Mouse (Mus musculus): ENCODE data around the gene Commd1. TPM values are rescaled to one million over a fixed set of nuclear protein-coding genes. Genes with fewer than 3 reads are reported as not detected.

Gene Commd1
- total and polyA plus RNA-seq, 2 experiments from 2014 or later: 11.6 to 242 TPM

GRCm38 (mm10) chr11:22857106-22857704 is 125.0 kb downstream of the Commd1 start:
- peaks cover 11% of the 10 kb centered on the region; the same call in 1 of the 2 replicates for H3K27me3 ChIP-seq (ENCODE audit: insufficient read depth, low read length)
- no peaks in the 10 kb centered on the region for H3K36me3 ChIP-seq (ENCODE audit: insufficient read depth, low read length)
- H3K9ac ChIP-seq (replicated peaks; ENCODE audit: low read length): no peak overlapping the region
- H3K4me2 ChIP-seq (ENCODE audit: low read depth, low read length): peak overlapping the region; percentile 98; the same call in 1 of the 2 replicates
- no peak for ATAC-seq
- H3K4me3 ChIP-seq (ENCODE audit: low read length): no peak overlapping the region; the same call in 1 of the 2 replicates
- peaks cover 12% of the 10 kb centered on the region; the same call in 1 of the 2 replicates for H3K4me1 ChIP-seq (ENCODE audit: insufficient read depth, low read length)
- 88% methylated on average over 5 of the region's 5 CpGs for WGBS
- TF ChIP-seq CTCF (IDR thresholded peaks at IDR 0.05; ENCODE audit: low read depth): no peak
- DNase-seq (ENCODE audit: low spot score): no peak
- H3K27ac ChIP-seq: no peak overlapping the region
- H3K9me3 ChIP-seq (ENCODE audit: low read length): no peaks in the 10 kb centered on the region

GRCm38 (mm10) chr11:22856371-22856965 is 125.7 kb downstream of the Commd1 start:
- Histone ChIP-seq H3K4me1 (ENCODE audit: insufficient read depth, low read length) (peaks cover 12% of the 10 kb centered on the region; the same call in 1 of the 2 replicates), H3K27me3 (ENCODE audit: insufficient read depth, low read length) (peaks cover 11% of the 10 kb centered on the region; the same call in 1 of the 2 replicates), H3K4me2 (ENCODE audit: low read depth, low read length) (no peak overlapping the region), H3K9ac (replicated peaks; ENCODE audit: low read length) (no peak overlapping the region), H3K4me3 (ENCODE audit: low read length) (no peak overlapping the region), H3K27ac (no peak overlapping the region), H3K9me3 (ENCODE audit: low read length) (no peaks in the 10 kb centered on the region), H3K36me3 (ENCODE audit: insufficient read depth, low read length) (no peaks in the 10 kb centered on the region)
- no peak for ATAC-seq
- 84% methylated on average over 3 of the region's 3 CpGs for WGBS
- no peak for DNase-seq (ENCODE audit: low spot score)
- TF ChIP-seq CTCF (IDR thresholded peaks at IDR 0.05; ENCODE audit: low read depth): no peak

DNA sequence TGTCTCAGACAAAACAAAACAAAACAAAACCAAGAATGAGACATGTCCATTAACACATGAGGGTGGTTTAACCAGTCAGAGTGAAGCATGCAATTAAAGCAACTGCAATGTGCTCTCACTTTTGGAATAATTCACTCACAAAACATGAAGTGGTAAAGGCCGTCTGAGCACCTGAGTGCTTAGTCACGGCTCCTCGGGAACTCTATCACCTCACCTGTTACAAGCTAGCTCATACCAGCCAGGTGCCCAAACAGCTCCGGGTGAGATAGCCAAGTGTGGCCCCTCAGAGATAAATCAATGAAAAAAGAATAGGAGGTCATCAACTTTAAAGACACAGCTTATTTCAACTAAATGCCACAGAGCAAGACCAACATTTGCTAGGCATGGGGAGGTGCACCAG is 127.6 kb downstream of the Commd1 start:
- peaks cover 4% of the 10 kb centered on the region; the same call in 1 of the 2 replicates for H3K4me1 ChIP-seq (ENCODE audit: insufficient read depth, low read length)
- no peak overlapping the region for H3K4me3 ChIP-seq (ENCODE audit: low read length)
- ATAC-seq (no peak), DNase-seq (ENCODE audit: low spot score) (no peak)
- H3K4me2 ChIP-seq (ENCODE audit: low read depth, low read length): no peak overlapping the region
- 0 out of 2 replicates have a peak, but pooled peaks cover 3% of the 10 kb centered on the region for H3K27me3 ChIP-seq (ENCODE audit: insufficient read depth, low read length)
- H3K36me3 ChIP-seq (ENCODE audit: insufficient read depth, low read length): no peaks in the 10 kb centered on the region
- TF ChIP-seq CTCF (IDR thresholded peaks at IDR 0.05; ENCODE audit: low read depth): no peak
- H3K27ac ChIP-seq: no peak overlapping the region
- no peak overlapping the region for H3K9ac ChIP-seq (replicated peaks; ENCODE audit: low read length)
- 88% methylated on average over 4 of the region's 4 CpGs for WGBS
- no peaks in the 10 kb centered on the region for H3K9me3 ChIP-seq (ENCODE audit: low read length)

- Histone ChIP-seq H3K9me3 (ENCODE audit: low read length) (no peaks in the 10 kb centered on the region), H3K4me3 (ENCODE audit: low read length) (no peak overlapping the region), H3K4me2 (ENCODE audit: low read depth, low read length) (no peak overlapping the region), H3K9ac (replicated peaks; ENCODE audit: low read length) (no peak overlapping the region), H3K27ac (no peak overlapping the region), H3K4me1 (ENCODE audit: insufficient read depth, low read length) (peaks cover 3% of the 10 kb centered on the region; the same call in 1 of the 2 replicates), H3K27me3 (ENCODE audit: insufficient read depth, low read length) (0 out of 2 replicates have a peak, but pooled peaks cover 3% of the 10 kb centered on the region), H3K36me3 (ENCODE audit: insufficient read depth, low read length) (no peaks in the 10 kb centered on the region)
- ATAC-seq (no peak), DNase-seq (ENCODE audit: low spot score) (no peak)
- no peak for TF ChIP-seq CTCF (IDR thresholded peaks at IDR 0.05; ENCODE audit: low read depth)
- 33% methylated on average over 2 of the region's 2 CpGs for WGBS
Observed at GRCm38 (mm10) chr11:22853477-22854157, 128.6 kb downstream of the Commd1 start.

DNA sequence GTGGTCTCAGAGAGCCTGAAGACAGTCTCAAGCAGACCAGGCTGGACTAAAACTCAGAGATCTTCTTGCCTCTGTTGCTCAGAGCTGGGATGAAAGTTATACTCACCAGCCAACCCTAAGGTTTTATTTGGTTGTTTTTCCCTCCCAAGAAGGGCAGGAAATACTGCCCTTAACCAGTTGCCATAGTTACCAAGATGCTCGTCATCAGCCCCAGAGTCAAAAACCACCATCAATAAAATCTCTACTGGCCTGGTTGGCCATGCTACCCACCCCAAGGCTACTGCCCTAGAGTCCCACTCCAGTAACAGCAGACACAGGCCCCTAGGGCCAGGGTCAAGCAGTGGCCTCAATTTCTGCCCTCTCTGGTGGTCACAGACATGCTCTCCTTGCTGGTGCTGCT is 129.7 kb downstream of the Commd1 start:
- 73% methylated on average over 1 of the region's 1 CpGs for WGBS
- Histone ChIP-seq H3K27me3 (ENCODE audit: insufficient read depth, low read length) (0 out of 2 replicates have a peak, but pooled peaks cover 3% of the 10 kb centered on the region), H3K27ac (no peak overlapping the region), H3K4me3 (ENCODE audit: low read length) (no peak overlapping the region), H3K4me1 (ENCODE audit: insufficient read depth, low read length) (no peaks in the 10 kb centered on the region), H3K9me3 (ENCODE audit: low read length) (no peaks in the 10 kb centered on the region), H3K9ac (replicated peaks; ENCODE audit: low read length) (no peak overlapping the region), H3K4me2 (ENCODE audit: low read depth, low read length) (no peak overlapping the region), H3K36me3 (ENCODE audit: insufficient read depth, low read length) (no peaks in the 10 kb centered on the region)
- ATAC-seq (no peak), DNase-seq (ENCODE audit: low spot score) (no peak)
- no peak for TF ChIP-seq CTCF (IDR thresholded peaks at IDR 0.05; ENCODE audit: low read depth)

DNA sequence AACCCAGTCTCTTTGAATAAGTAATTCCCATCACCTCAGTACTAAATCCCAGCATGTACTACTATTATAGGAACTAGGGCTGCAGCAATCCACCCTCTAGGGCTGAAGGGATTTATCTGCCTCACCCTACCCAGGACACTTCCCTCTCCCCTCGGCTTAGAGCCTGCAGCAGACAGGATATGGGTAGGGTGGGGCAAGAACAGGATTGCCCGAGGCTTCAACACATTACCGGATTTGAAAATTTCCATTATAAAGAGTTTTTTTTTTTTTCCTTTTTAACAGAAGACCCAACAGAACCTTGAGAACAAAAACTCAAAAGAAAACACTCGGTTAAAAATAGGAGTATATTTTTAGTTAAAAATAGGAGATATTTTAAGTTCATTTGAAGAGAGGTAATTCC is 130.8 kb downstream of the Commd1 start:
- no peak for DNase-seq (ENCODE audit: low spot score)

More for the DNA sequence above, 130.8 kb downstream of the Commd1 start:
- Histone ChIP-seq H3K9me3 (ENCODE audit: low read length) (no peaks in the 10 kb centered on the region), H3K4me1 (ENCODE audit: insufficient read depth, low read length) (peaks cover 7% of the 10 kb centered on the region; the same call in 1 of the 2 replicates), H3K4me2 (ENCODE audit: low read depth, low read length) (no peak overlapping the region), H3K9ac (replicated peaks; ENCODE audit: low read length) (no peak overlapping the region), H3K36me3 (ENCODE audit: insufficient read depth, low read length) (no peaks in the 10 kb centered on the region), H3K4me3 (ENCODE audit: low read length) (no peak overlapping the region), H3K27ac (no peak overlapping the region), H3K27me3 (ENCODE audit: insufficient read depth, low read length) (no peaks in the 10 kb centered on the region)
- no peak for TF ChIP-seq CTCF (IDR thresholded peaks at IDR 0.05; ENCODE audit: low read depth)
- ATAC-seq: no peak
- 59% methylated on average over 4 of the region's 4 CpGs for WGBS

All from hindbrain, postnatal 0 days (tissue).